Mouse (Mus musculus) MEL (cell line): Measurements from ENCODE around the gene Cntnap2. TPM values are rescaled to one million over a fixed set of nuclear protein-coding genes. Genes with fewer than 3 reads are reported as not detected.

Source experiments
- DNase-seq: peaks from one replicate; pipeline ENCODE4 v3.0.0; 2011; ENCODE audit warnings: low read depth, low spot score
- H3K27ac ChIP-seq: 2 replicates; pipeline ENCODE4 v1.5.1; 2012; ENCODE audit warnings: low read depth, mild to moderate bottlenecking, control low read depth, low read length, moderate library complexity; ENCODE audit not compliant: control insufficient read depth
- H3K27me3 ChIP-seq, 2 experiments: fragments of 150-350 bp in 1 of 2; sonication (generic) in 1 of 2; 2 replicates each; pipeline ENCODE4 v1.6.1; 2012; ENCODE audit warnings: low read length in 2 of 2, mild to moderate bottlenecking in 2 of 2, improper control_type of control experiment in 1 of 2, moderate library complexity in 1 of 2; ENCODE audit not compliant: insufficient read depth in 2 of 2, control insufficient read depth in 1 of 2
- H3K36me3 ChIP-seq, 2 experiments: 2 replicates each; pipeline ENCODE4 v1.6.1; 2012 to 2014; ENCODE audit warnings: low read length in 2 of 2, improper control_type of control experiment in 1 of 2, inconsistent platforms in 1 of 2, mild to moderate bottlenecking in 1 of 2; ENCODE audit not compliant: insufficient read depth in 2 of 2, control insufficient read depth in 1 of 2
- H3K4me1 ChIP-seq, 2 experiments: fragments of 150-350 bp in 1 of 2; sonication (generic) in 1 of 2; 2 replicates each; pipeline ENCODE4 v1.6.1; 2012; ENCODE audit warnings: low read length in 2 of 2, improper control_type of control experiment in 1 of 2, mild to moderate bottlenecking in 1 of 2; ENCODE audit not compliant: insufficient read depth in 2 of 2, control insufficient read depth in 1 of 2
- H3K4me3 ChIP-seq, 2 experiments: fragments of 150-350 bp in 1 of 2; sonication (generic) in 1 of 2; 2 replicates each; pipeline ENCODE4 v1.5.1; 2012; ENCODE audit warnings: low read depth in 2 of 2, low read length in 2 of 2, mild to moderate bottlenecking in 2 of 2, moderate library complexity in 2 of 2, control low read depth in 1 of 2, improper control_type of control experiment in 1 of 2; ENCODE audit not compliant: control insufficient read depth in 1 of 2, insufficient read depth in 1 of 2
- H3K79me2 ChIP-seq: 2 replicates; pipeline ENCODE4 v1.6.1; 2012; ENCODE audit warnings: mild to moderate bottlenecking, low read length, moderate library complexity; ENCODE audit not compliant: control insufficient read depth, poor library complexity, insufficient read depth
- H3K9ac ChIP-seq: 2 replicates; pipeline ENCODE4 v1.6.1; 2012; ENCODE audit warnings: low read depth, mild to moderate bottlenecking, control low read depth, low read length, moderate library complexity; ENCODE audit not compliant: control insufficient read depth, poor library complexity, severe bottlenecking
- H3K9me3 ChIP-seq: fragments of 150-350 bp; sonication (generic); replicated peaks from 2 replicates; pipeline ENCODE4 v1.6.1; 2012; ENCODE audit warnings: mild to moderate bottlenecking, low read length, improper control_type of control experiment, moderate library complexity; ENCODE audit not compliant: insufficient read depth
- CHD1 ChIP-seq: IDR thresholded peaks from 2 replicates; pipeline ENCODE4 v1.6.1; 2012; ENCODE audit warnings: low read depth, mild to moderate bottlenecking, inconsistent platforms, low read length, improper control_type of control experiment
- CHD2 ChIP-seq: IDR thresholded peaks from 2 replicates; pipeline ENCODE4 v1.6.1; 2011; ENCODE audit warnings: low read length, improper control_type of control experiment
- ETS1 ChIP-seq: IDR thresholded peaks from 2 replicates; pipeline ENCODE4 v1.6.1; 2012; ENCODE audit warnings: low read depth, mild to moderate bottlenecking, inconsistent platforms, low read length, improper control_type of control experiment, moderate library complexity
- KAT2A ChIP-seq: conservative IDR thresholded peaks from 2 replicates; pipeline ENCODE4 v1.6.1; 2012; ENCODE audit warnings: low read depth, low read length, improper control_type of control experiment, inconsistent platforms
- MAFK ChIP-seq: IDR thresholded peaks from 2 replicates; pipeline ENCODE4 v1.6.1; 2011; ENCODE audit warnings: low read depth, mild to moderate bottlenecking, low read length, improper control_type of control experiment, borderline replicate concordance
- MAZ ChIP-seq: IDR thresholded peaks from 2 replicates; pipeline ENCODE4 v1.6.1; 2012; ENCODE audit warnings: low read depth, mild to moderate bottlenecking, inconsistent platforms, low read length, improper control_type of control experiment
- MEF2A ChIP-seq: IDR thresholded peaks from 2 replicates; pipeline ENCODE4 v1.6.1; 2014; ENCODE audit warnings: low read depth, mild to moderate bottlenecking, inconsistent platforms, low read length, improper control_type of control experiment; ENCODE audit not compliant: poor library complexity, insufficient replicate concordance, severe bottlenecking; ENCODE audit errors: extremely low read depth
- MYC ChIP-seq: IDR thresholded peaks from 2 replicates; pipeline ENCODE4 v1.6.1; 2011; ENCODE audit warnings: low read depth, mild to moderate bottlenecking, low read length, improper control_type of control experiment, moderate library complexity
- POLR2A ChIP-seq, 2 experiments: IDR thresholded peaks; 2 replicates each; pipeline ENCODE4 v1.6.1; 2011 to 2012; ENCODE audit warnings: low read length in 2 of 2, mild to moderate bottlenecking in 2 of 2, control low read depth in 1 of 2, improper control_type of control experiment in 1 of 2, low read depth in 1 of 2, moderate library complexity in 1 of 2; ENCODE audit not compliant: control insufficient read depth in 1 of 2, insufficient read depth in 1 of 2, poor library complexity in 1 of 2
- POLR2AphosphoS5 ChIP-seq: IDR thresholded peaks from 2 replicates; pipeline ENCODE4 v1.6.1; 2012; ENCODE audit warnings: low read depth, borderline replicate concordance, mild to moderate bottlenecking, inconsistent platforms, low read length, moderate library complexity, mixed read lengths
- RCOR1 ChIP-seq: IDR thresholded peaks from 2 replicates; pipeline ENCODE4 v1.6.1; 2012; ENCODE audit warnings: low read depth, mild to moderate bottlenecking, inconsistent platforms, low read length, improper control_type of control experiment
- SIN3A ChIP-seq: IDR thresholded peaks from 2 replicates; pipeline ENCODE4 v1.6.1; 2012; ENCODE audit warnings: low read length, improper control_type of control experiment, inconsistent platforms
- SMC3 ChIP-seq: IDR thresholded peaks from 2 replicates; pipeline ENCODE4 v1.6.1; 2011; ENCODE audit warnings: low read depth, low read length, improper control_type of control experiment
- USF1 ChIP-seq: IDR thresholded peaks from 2 replicates; pipeline ENCODE4 v1.6.1; 2014; ENCODE audit warnings: low read depth, mild to moderate bottlenecking, inconsistent platforms, low read length, improper control_type of control experiment, moderate library complexity
- ZC3H11A ChIP-seq: IDR thresholded peaks from 2 replicates; pipeline ENCODE4 v1.6.1; 2012; ENCODE audit warnings: low read depth, mild to moderate bottlenecking, inconsistent platforms, low read length, improper control_type of control experiment
- ZKSCAN1 ChIP-seq: IDR thresholded peaks from 2 replicates; pipeline ENCODE4 v1.6.1; 2012; ENCODE audit warnings: low read depth, mild to moderate bottlenecking, inconsistent platforms, low read length, improper control_type of control experiment, moderate library complexity
- ZMIZ1 ChIP-seq: IDR thresholded peaks from 2 replicates; pipeline ENCODE4 v1.6.1; 2012; ENCODE audit warnings: low read depth, mild to moderate bottlenecking, inconsistent platforms, low read length, improper control_type of control experiment, moderate library complexity
- polyA plus RNA-seq, 2 experiments: library from polyadenylated mRNA; stranded (reverse) in 1 of 2; unstranded in 1 of 2; fragments of >175 nt in 1 of 2; fragments of >200 nt in 1 of 2; gene quantifications; 2 replicates each; pipeline versions ENCODE4 v1.2.1 to v1.2.4; 2012; ENCODE audit warnings: low replicate concordance in 2 of 2, low read depth in 1 of 2; ENCODE audit not compliant: insufficient read length in 2 of 2, insufficient read depth in 1 of 2, missing spikeins in 1 of 2
- total RNA-seq: library from RNA; depleted of rRNA; stranded (reverse); fragments of 300-350 nt; gene quantifications from 2 replicates; pipeline ENCODE4 v1.2.3, GENCODE M21; 2012

The Cntnap2 gene
- total and polyA plus RNA-seq, 3 experiments = 0.01 TPM; not detected in 2

DNA sequence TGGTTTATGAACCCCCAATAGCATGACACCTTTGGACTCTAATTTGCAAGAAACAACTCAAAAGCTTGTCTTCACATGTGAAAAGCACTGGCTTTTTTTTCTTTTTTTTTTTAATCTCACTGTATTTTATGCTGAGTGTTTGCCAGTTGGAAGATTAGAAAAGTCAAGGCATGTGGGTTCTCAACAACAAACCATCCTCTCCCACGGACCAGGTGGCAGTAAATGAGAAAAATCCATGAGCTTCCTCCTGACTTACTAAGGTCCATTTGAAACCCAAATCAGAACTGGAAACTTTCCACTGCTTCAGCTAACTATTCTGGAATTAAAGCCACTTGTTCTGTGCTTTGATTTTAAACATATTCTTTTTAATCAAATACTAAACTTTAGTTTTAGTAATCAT, 784.6 kb downstream of the Cntnap2 start:
- H3K36me3 ChIP-seq = no peaks in the 10 kb centered on the region
- H3K9ac ChIP-seq = no peak overlapping the region
- DNase-seq = no peak

GRCm38 (mm10) chr6:45871409-45871992, 812.3 kb downstream of the Cntnap2 start:
- no peaks in the 10 kb centered on the region for H3K27me3 ChIP-seq
- TF ChIP-seq ZMIZ1 = no peak
- TF ChIP-seq ETS1 = no peak
- no peak for TF ChIP-seq POLR2AphosphoS5
- no peak for TF ChIP-seq CHD1
- no peak for TF ChIP-seq CHD2
- no peak for TF ChIP-seq MYC
- no peak for TF ChIP-seq ZC3H11A
- no peak for TF ChIP-seq POLR2A (IDR thresholded peaks at IDR 0.05; ENCODE audit: control insufficient read depth in 1 of 2, insufficient read depth in 1 of 2, low read depth in 1 of 2, low read length in 2 of 2, poor library complexity in 1 of 2)
- TF ChIP-seq ZKSCAN1 = no peak
- no peak for TF ChIP-seq RCOR1
- no peak for TF ChIP-seq MEF2A
- no peak for TF ChIP-seq SMC3
- H3K36me3 ChIP-seq = no peaks in the 10 kb centered on the region
- H3K9me3 ChIP-seq = no peaks in the 10 kb centered on the region
- no peak overlapping the region for H3K4me3 ChIP-seq
- no peak overlapping the region for H3K27ac ChIP-seq
- H3K4me1 ChIP-seq = no peaks in the 10 kb centered on the region
- no peak for DNase-seq
- no peak overlapping the region for H3K9ac ChIP-seq
- H3K79me2 ChIP-seq = no peaks in the 10 kb centered on the region

More for the DNA sequence above, 784.6 kb downstream of the Cntnap2 start:
- Histone ChIP-seq H3K27ac (no peak overlapping the region), H3K79me2 (no peaks in the 10 kb centered on the region), H3K9me3 (no peaks in the 10 kb centered on the region)
- TF ChIP-seq MAZ (no peak), KAT2A (no peak), CHD1 (no peak), ETS1 (no peak), MEF2A (no peak), MAFK (no peak), USF1 (no peak), SIN3A (no peak), CHD2 (no peak)
- TF ChIP-seq, all 39 proteins: peak for 0
- H3K4me1 ChIP-seq = no peaks in the 10 kb centered on the region
- no peaks in the 10 kb centered on the region for H3K27me3 ChIP-seq
- no peak overlapping the region for H3K4me3 ChIP-seq
